Mouse (Mus musculus) midbrain, embryonic 16.5 days (tissue): Measurements from ENCODE around the gene AW011738. TPM values are rescaled to one million over a fixed set of nuclear protein-coding genes. Genes with fewer than 3 reads are reported as not detected.

Experiments
- ATAC-seq: fragments of 200-750 bp; cut with Nextera tagmentation; 2 replicates; pipeline ENCODE4 v1.8.0; 2017; ENCODE audit warnings: moderate TSS enrichment
- H3K27ac ChIP-seq: fragments of 300-500 bp; sonication (generic); 2 replicates; pipeline ENCODE4 v1.5.1; 2014; ENCODE audit warnings: mild to moderate bottlenecking, low read length, mixed read lengths
- H3K27me3 ChIP-seq: fragments of 300-500 bp; sonication (generic); 2 replicates; pipeline ENCODE4 v1.6.1; 2014; ENCODE audit warnings: low read depth, low read length, mixed read lengths; ENCODE audit not compliant: control insufficient read depth, insufficient read depth
- H3K36me3 ChIP-seq: fragments of 300-500 bp; sonication (generic); 2 replicates; pipeline ENCODE4 v1.6.1; 2014; ENCODE audit warnings: mild to moderate bottlenecking, low read length, moderate library complexity, mixed read lengths; ENCODE audit not compliant: control insufficient read depth, insufficient read depth
- H3K4me1 ChIP-seq: fragments of 300-500 bp; sonication (generic); 2 replicates; pipeline ENCODE4 v1.6.1; 2014; ENCODE audit warnings: mild to moderate bottlenecking, low read length, mixed read lengths; ENCODE audit not compliant: control insufficient read depth, insufficient read depth
- H3K4me2 ChIP-seq: fragments of 300-500 bp; sonication (generic); 2 replicates; pipeline ENCODE4 v1.6.1; 2014; ENCODE audit warnings: mild to moderate bottlenecking, low read length, mixed read lengths
- H3K4me3 ChIP-seq: fragments of 300-500 bp; sonication (generic); 2 replicates; pipeline ENCODE4 v1.5.1; 2014; ENCODE audit warnings: low read depth, mild to moderate bottlenecking, low read length, moderate library complexity, mixed read lengths
- H3K9ac ChIP-seq: fragments of 300-500 bp; sonication (generic); 2 replicates; pipeline ENCODE4 v1.6.1; 2014; ENCODE audit warnings: low read depth, low read length, mixed read lengths
- H3K9me3 ChIP-seq: fragments of 300-500 bp; sonication (generic); replicated peaks from 2 replicates; pipeline ENCODE4 v1.6.1; 2014; ENCODE audit warnings: mild to moderate bottlenecking, low read length, mixed read lengths; ENCODE audit not compliant: control insufficient read depth, poor library complexity, severe bottlenecking
- WGBS: fragments of 180-500 bp; shearing (Covaris S2); extraction: QIAGEN DNeasy Blood & Tissue Kit; methylation state at CpG from one replicate; pipeline ENCODE4 v1.1.7; 2014; 5-methylcytosine and 5-hydroxymethylcytosine counted together
- polyA plus RNA-seq: library from polyadenylated mRNA; unstranded; fragments of >200 nt; fragmentation: Nextera tagmentation; extraction: Ambion mirVana; gene quantifications from 2 replicates; pipeline ENCODE4 v1.2.1, GENCODE M21; 2015

AW011738 gene
- polyA plus RNA-seq, 1 experiment from 2014 or later = 4.2 TPM

- Histone ChIP-seq H3K9ac (no peak overlapping the region), H3K36me3 (no peaks in the 10 kb centered on the region), H3K27me3 (no peaks in the 10 kb centered on the region), H3K9me3 (no peaks in the 10 kb centered on the region), H3K4me3 (no peak overlapping the region), H3K4me2 (no peak overlapping the region), H3K4me1 (no peaks in the 10 kb centered on the region), H3K27ac (no peak overlapping the region)
- 86% methylated on average over 13 of the region's 13 CpGs for WGBS
- ATAC-seq = no peak
Observed at GRCm38 (mm10) chr4:156209963-156210635, 7.0 kb downstream of the AW011738 start.

GRCm38 (mm10) chr4:156213134-156213533 is 10.0 kb downstream of the AW011738 start:
- no peak overlapping the region for H3K27ac ChIP-seq
- H3K9me3 ChIP-seq = no peaks in the 10 kb centered on the region
- H3K4me2 ChIP-seq = no peak overlapping the region
- ATAC-seq = no peak
- no peak overlapping the region for H3K9ac ChIP-seq
- no peaks in the 10 kb centered on the region for H3K4me1 ChIP-seq
- no peaks in the 10 kb centered on the region for H3K36me3 ChIP-seq
- 94% methylated on average over 13 of the region's 13 CpGs for WGBS
- no peaks in the 10 kb centered on the region for H3K27me3 ChIP-seq
- no peak overlapping the region for H3K4me3 ChIP-seq

- Histone ChIP-seq H3K9me3 (no peaks in the 10 kb centered on the region), H3K4me3 (no peak within 1 kb of the TSS), H3K27me3 (no peaks in the 10 kb centered on the region), H3K4me1 (no peaks in the 10 kb centered on the region), H3K36me3 (no peaks in the 10 kb centered on the region), H3K27ac (no peak within 1 kb of the TSS), H3K4me2 (no peak within 1 kb of the TSS), H3K9ac (no peak within 1 kb of the TSS)
- ATAC-seq = no peak
- 85% methylated on average over 4 of the region's 4 CpGs for WGBS
Observed at GRCm38 (mm10) chr4:156215649-156216048, 12.5 kb downstream of the AW011738 start, which contains the start of gene Perm1. Perm1 (plus strand) TSS chr4:156215868.

GRCm38 (mm10) chr4:156216196-156216595 is 13.1 kb downstream of the AW011738 start:
- no peak for ATAC-seq
- Histone ChIP-seq H3K9ac (no peak overlapping the region), H3K27me3 (no peaks in the 10 kb centered on the region), H3K4me2 (no peak overlapping the region), H3K36me3 (no peaks in the 10 kb centered on the region), H3K4me1 (no peaks in the 10 kb centered on the region), H3K27ac (no peak overlapping the region), H3K9me3 (no peaks in the 10 kb centered on the region), H3K4me3 (no peak overlapping the region)
- 98% methylated on average over 2 of the region's 2 CpGs for WGBS

- Histone ChIP-seq H3K4me2 (no peak overlapping the region), H3K9me3 (no peaks in the 10 kb centered on the region), H3K27ac (no peak overlapping the region), H3K4me3 (no peak overlapping the region), H3K4me1 (no peaks in the 10 kb centered on the region), H3K27me3 (no peaks in the 10 kb centered on the region), H3K36me3 (no peaks in the 10 kb centered on the region), H3K9ac (no peak overlapping the region)
- no peak for ATAC-seq
- WGBS = 84% methylated on average over 16 of the region's 16 CpGs
Observed at GRCm38 (mm10) chr4:156217022-156217669, 14.0 kb downstream of the AW011738 start.

- no peaks in the 10 kb centered on the region for H3K4me1 ChIP-seq
- no peak overlapping the region for H3K9ac ChIP-seq
- H3K4me2 ChIP-seq = no peak overlapping the region
- no peaks in the 10 kb centered on the region for H3K27me3 ChIP-seq
- ATAC-seq = no peak
- H3K27ac ChIP-seq = no peak overlapping the region
- 75% methylated on average over 16 of the region's 16 CpGs for WGBS
- H3K4me3 ChIP-seq = no peak overlapping the region
- no peaks in the 10 kb centered on the region for H3K9me3 ChIP-seq
- H3K36me3 ChIP-seq = peaks cover 2% of the 10 kb centered on the region; the same call in 1 of the 2 replicates
Observed at GRCm38 (mm10) chr4:156217838-156218237, 14.7 kb downstream of the AW011738 start.

- H3K4me3 ChIP-seq = no peak overlapping the region
- no peak overlapping the region for H3K27ac ChIP-seq
- peaks cover 2% of the 10 kb centered on the region; the same call in 1 of the 2 replicates for H3K36me3 ChIP-seq
- no peak for ATAC-seq
- no peaks in the 10 kb centered on the region for H3K9me3 ChIP-seq
- no peaks in the 10 kb centered on the region for H3K27me3 ChIP-seq
- no peak overlapping the region for H3K4me2 ChIP-seq
- no peaks in the 10 kb centered on the region for H3K4me1 ChIP-seq
- whole genome bisulfite sequencing = 88% methylated on average over 11 of the region's 11 CpGs
- H3K9ac ChIP-seq = no peak overlapping the region
Observed at GRCm38 (mm10) chr4:156219936-156220335, 16.8 kb downstream of the AW011738 start.

- 88% methylated on average over 2 of the region's 2 CpGs for WGBS
- Histone ChIP-seq H3K9ac (no peak overlapping the region), H3K27ac (no peak overlapping the region), H3K27me3 (no peaks in the 10 kb centered on the region), H3K4me1 (no peaks in the 10 kb centered on the region), H3K36me3 (peaks cover 3% of the 10 kb centered on the region), H3K4me2 (no peak overlapping the region), H3K9me3 (no peaks in the 10 kb centered on the region), H3K4me3 (no peak overlapping the region)
- no peak for ATAC-seq
Observed at GRCm38 (mm10) chr4:156224276-156224675, 21.2 kb downstream of the AW011738 start.

GRCm38 (mm10) chr4:156227752-156228392 is 24.8 kb downstream of the AW011738 start:
- Histone ChIP-seq H3K9ac (peak overlapping the region; percentile 34; the same call in 1 of the 2 replicates), H3K4me2 (no peak overlapping the region), H3K27me3 (no peaks in the 10 kb centered on the region), H3K36me3 (peaks cover 32% of the 10 kb centered on the region), H3K4me3 (no peak overlapping the region), H3K27ac (no peak overlapping the region), H3K4me1 (no peaks in the 10 kb centered on the region), H3K9me3 (no peaks in the 10 kb centered on the region)
- ATAC-seq = no peak
- 37% methylated on average over 18 of the region's 18 CpGs for WGBS
